Mouse (Mus musculus): ENCODE data around the gene Adcy2. TPM values are rescaled to one million over a fixed set of nuclear protein-coding genes. Genes with fewer than 3 reads are reported as not detected.

Gene Adcy2
- not detected for polyA plus RNA-seq (2012; fragmentation: generic; extraction: Trizol)

GRCm38 (mm10) chr13:68998918-68999801 is at the start of gene Adcy2:
Gene Adcy2, minus strand, starts transcription at chr13:68999541.

DNA sequence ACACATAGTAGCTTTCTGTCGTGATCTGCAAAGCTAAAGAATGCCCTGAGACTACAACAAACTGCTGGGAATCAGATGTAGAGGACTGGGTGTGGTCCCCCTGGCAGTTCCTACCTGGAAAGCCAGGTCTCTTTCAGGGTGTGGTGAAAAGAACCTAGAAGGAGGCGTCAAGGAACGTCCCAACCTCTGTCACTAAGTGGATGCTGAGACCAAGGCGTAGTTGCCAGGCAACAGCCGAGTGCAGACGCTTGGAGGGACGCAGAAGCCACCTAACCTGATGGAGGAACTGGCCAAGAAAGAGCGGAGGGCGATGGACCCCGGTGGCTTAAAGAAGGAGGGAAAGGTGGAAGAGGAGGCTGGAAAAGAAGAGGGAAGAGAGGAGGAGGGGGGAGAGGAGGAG is 402.1 kb downstream of the Adcy2 start, which contains the start of gene 1700001L19Rik:
Gene 1700001L19Rik, plus strand, starts transcription at position 223 of the 400 bp plus-strand sequence.

DNA sequence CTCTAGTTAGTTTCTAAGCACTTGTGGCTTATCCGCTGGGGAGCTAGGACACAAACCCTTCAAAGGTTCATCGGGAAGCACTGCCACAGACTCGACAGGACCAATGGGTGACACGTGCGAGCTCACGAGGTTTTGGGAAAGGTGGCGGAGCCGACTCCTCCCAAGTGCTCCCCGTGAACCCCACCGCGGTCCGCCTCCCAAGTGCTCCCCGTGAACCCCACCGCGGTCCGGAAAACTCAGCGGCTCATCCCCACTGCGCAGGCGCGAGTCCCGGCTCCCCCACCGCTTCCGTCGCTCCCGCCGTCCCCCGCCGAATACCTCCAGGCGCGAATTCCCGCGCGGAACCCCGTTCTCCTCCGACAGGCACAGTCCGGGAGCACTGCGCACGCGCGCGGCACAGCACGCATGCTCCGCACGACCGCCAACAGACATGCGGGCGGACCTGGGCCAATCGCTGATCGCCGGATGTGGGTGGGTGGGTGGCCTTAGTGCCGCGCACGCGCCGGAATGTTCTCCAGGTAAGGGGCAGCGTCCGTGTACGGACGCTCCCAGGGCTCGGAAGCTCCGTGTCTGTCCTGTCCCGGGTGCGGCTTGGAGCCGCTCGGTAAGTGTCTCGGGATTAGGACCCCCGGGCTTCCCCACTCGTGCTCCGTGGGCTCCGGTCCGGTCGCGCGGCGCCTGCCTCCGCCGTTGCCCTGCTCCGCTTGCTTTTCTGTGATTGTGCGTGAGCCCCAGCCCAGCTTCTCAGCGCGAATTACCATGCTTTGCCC is 417.4 kb downstream of the Adcy2 start, which contains the start of the genes Mtrr and Fastkd3:
Gene Mtrr, minus strand, starts transcription at position 403 of the 770 bp plus-strand sequence.
Gene Fastkd3, plus strand, starts transcription at position 488 of the 770 bp plus-strand sequence.

